Mouse (Mus musculus): Measurements from ENCODE around the gene Hspb2. TPM values are rescaled to one million over a fixed set of nuclear protein-coding genes. Genes with fewer than 3 reads are reported as not detected.

Hspb2 gene
- total and polyA plus RNA-seq, 3 experiments, result not detected

GRCm38 (mm10) chr9:50798368-50798767, 46.2 kb upstream of the Hspb2 start:
- no peak for DNase-seq (ENCODE audit: low read depth, low spot score)
- H3K36me3 ChIP-seq (ENCODE audit: control insufficient read depth in 1 of 2, insufficient read depth in 2 of 2, low read length in 2 of 2), result peaks cover 0 to 6% of the 10 kb centered on the region in 2 experiments; a peak in 2 of 4 replicates

GRCm38 (mm10) chr9:50797641-50798040, 45.5 kb upstream of the Hspb2 start:
- Histone ChIP-seq H3K36me3 (ENCODE audit: control insufficient read depth in 1 of 2, insufficient read depth in 2 of 2, low read length in 2 of 2) (peaks cover 0 to 6% of the 10 kb centered on the region in 2 experiments; a peak in 2 of 4 replicates), H3K4me1 (ENCODE audit: control insufficient read depth in 1 of 2, insufficient read depth in 2 of 2, low read length in 2 of 2) (no peaks in the 10 kb centered on the region), H3K4me3 (ENCODE audit: control insufficient read depth in 1 of 2, insufficient read depth in 1 of 2, low read depth in 2 of 2, low read length in 2 of 2) (no peak overlapping the region), H3K9me3 (replicated peaks; ENCODE audit: insufficient read depth, low read length) (no peaks in the 10 kb centered on the region), H3K9ac (ENCODE audit: control insufficient read depth, low read depth, low read length, poor library complexity, severe bottlenecking) (no peak overlapping the region), H3K27me3 (ENCODE audit: control insufficient read depth in 1 of 2, insufficient read depth in 2 of 2, low read length in 2 of 2) (no peaks in the 10 kb centered on the region), H3K79me2 (ENCODE audit: control insufficient read depth, insufficient read depth, low read length, poor library complexity) (no peaks in the 10 kb centered on the region), H3K27ac (ENCODE audit: control insufficient read depth, low read depth, low read length) (no peak overlapping the region)
- DNase-seq (ENCODE audit: low read depth, low spot score), result no peak
- TF ChIP-seq RAD21 (IDR thresholded peaks at IDR 0.05; ENCODE audit: low read depth, low read length), result no peak
- TF ChIP-seq MYC (IDR thresholded peaks at IDR 0.05; ENCODE audit: low read depth, low read length), result no peak
- no peak for TF ChIP-seq GATA1 (IDR thresholded peaks at IDR 0.05; ENCODE audit: low read depth, low read length)
- TF ChIP-seq TCF12 (IDR thresholded peaks at IDR 0.05; ENCODE audit: low read depth, low read length), result no peak
- no peak for TF ChIP-seq MXI1 (IDR thresholded peaks at IDR 0.05; ENCODE audit: low read depth, low read length)
- no peak for TF ChIP-seq USF1 (IDR thresholded peaks at IDR 0.05; ENCODE audit: low read depth, low read length)
- no peak for TF ChIP-seq MYB (IDR thresholded peaks at IDR 0.05; ENCODE audit: low read depth, low read length)
- no peak for TF ChIP-seq CHD1 (IDR thresholded peaks at IDR 0.05; ENCODE audit: low read depth, low read length)
- no peak for TF ChIP-seq JUND (IDR thresholded peaks at IDR 0.05; ENCODE audit: low read depth, low read length)
- TF ChIP-seq ZNF384 (IDR thresholded peaks at IDR 0.05; ENCODE audit: low read depth, low read length), result no peak
- TF ChIP-seq ETS1 (IDR thresholded peaks at IDR 0.05; ENCODE audit: low read depth, low read length), result no peak
- TF ChIP-seq HCFC1 (IDR thresholded peaks at IDR 0.05; ENCODE audit: low read depth, low read length), result no peak
- TF ChIP-seq NRF1 (IDR thresholded peaks at IDR 0.05; ENCODE audit: insufficient read depth, low read depth, low read length, poor library complexity, severe bottlenecking), result no peak
- no peak for TF ChIP-seq GABPA (IDR thresholded peaks at IDR 0.05; ENCODE audit: low read depth, low read length)
- no peak for TF ChIP-seq UBTF (IDR thresholded peaks at IDR 0.05; ENCODE audit: borderline replicate concordance, insufficient read depth, low read depth, low read length)
- no peak for TF ChIP-seq CHD2 (IDR thresholded peaks at IDR 0.05; ENCODE audit: low read length)

More at GRCm38 (mm10) chr9:50798368-50798767, 46.2 kb upstream of the Hspb2 start:
- Histone ChIP-seq H3K79me2 (ENCODE audit: control insufficient read depth, insufficient read depth, low read length, poor library complexity) (no peaks in the 10 kb centered on the region), H3K27ac (ENCODE audit: control insufficient read depth, low read depth, low read length) (no peak overlapping the region), H3K27me3 (ENCODE audit: control insufficient read depth in 1 of 2, insufficient read depth in 2 of 2, low read length in 2 of 2) (no peaks in the 10 kb centered on the region), H3K9ac (ENCODE audit: control insufficient read depth, low read depth, low read length, poor library complexity, severe bottlenecking) (no peak overlapping the region), H3K9me3 (replicated peaks; ENCODE audit: insufficient read depth, low read length) (no peaks in the 10 kb centered on the region), H3K4me1 (ENCODE audit: control insufficient read depth in 1 of 2, insufficient read depth in 2 of 2, low read length in 2 of 2) (no peaks in the 10 kb centered on the region), H3K4me3 (ENCODE audit: control insufficient read depth in 1 of 2, insufficient read depth in 1 of 2, low read depth in 2 of 2, low read length in 2 of 2) (no peak overlapping the region)
- TF ChIP-seq CHD1 (IDR thresholded peaks at IDR 0.05; ENCODE audit: low read depth, low read length) (no peak), SIN3A (IDR thresholded peaks at IDR 0.05; ENCODE audit: low read length) (no peak), GATA1 (IDR thresholded peaks at IDR 0.05; ENCODE audit: low read depth, low read length) (no peak), GABPA (IDR thresholded peaks at IDR 0.05; ENCODE audit: low read depth, low read length) (no peak), POLR2AphosphoS5 (IDR thresholded peaks at IDR 0.05; ENCODE audit: borderline replicate concordance, low read depth, low read length) (no peak), TAL1 (IDR thresholded peaks at IDR 0.05; ENCODE audit: low read length) (no peak), MXI1 (IDR thresholded peaks at IDR 0.05; ENCODE audit: low read depth, low read length) (no peak), UBTF (IDR thresholded peaks at IDR 0.05; ENCODE audit: borderline replicate concordance, insufficient read depth, low read depth, low read length) (no peak), RCOR1 (IDR thresholded peaks at IDR 0.05; ENCODE audit: low read depth, low read length) (no peak), POLR2A (IDR thresholded peaks at IDR 0.05; ENCODE audit: control insufficient read depth in 1 of 2, insufficient read depth in 1 of 2, low read depth in 1 of 2, low read length in 2 of 2, poor library complexity in 1 of 2) (no peak), MAZ (IDR thresholded peaks at IDR 0.05; ENCODE audit: low read depth, low read length) (no peak), KAT2A (conservative IDR thresholded peaks at IDR 0.05; ENCODE audit: low read depth, low read length) (no peak), ZMIZ1 (IDR thresholded peaks at IDR 0.05; ENCODE audit: low read depth, low read length) (no peak), USF2 (IDR thresholded peaks at IDR 0.05; ENCODE audit: borderline replicate concordance in 1 of 2, insufficient read depth in 1 of 2, low read depth in 1 of 2, low read length in 2 of 2) (no peak), SMC3 (IDR thresholded peaks at IDR 0.05; ENCODE audit: low read depth, low read length) (no peak), NRF1 (IDR thresholded peaks at IDR 0.05; ENCODE audit: insufficient read depth, low read depth, low read length, poor library complexity, severe bottlenecking) (no peak), ZKSCAN1 (IDR thresholded peaks at IDR 0.05; ENCODE audit: low read depth, low read length) (no peak), CHD2 (IDR thresholded peaks at IDR 0.05; ENCODE audit: low read length) (no peak), POLR2AphosphoS2 (IDR thresholded peaks at IDR 0.05; ENCODE audit: low read length) (no peak)

All from MEL (cell line).